Comparison of ENCODE assay signal across 9 mouse cellular contexts in genomic region chr8:8623486-8623885, GRCm38 (mm10). TPM values are rescaled to one million over a fixed set of nuclear protein-coding genes. Genes with fewer than 3 reads are reported as not detected.
DNase-seq lines count a peak whose midpoint lies in the region; ATAC-seq and TF ChIP-seq lines count a peak whose summit lies in the region.
"Had no signal": no experiment of that assay in that cellular context is flagged by ENCODE, and none has a peak within 500 bp of the region (broad histone marks: within the 10 kb centered on the region; RNA-seq: fewer than 3 reads in every experiment).

No protein-coding gene starts in this region.

- no peak for TF ChIP-seq CTCF in lung, adult 2 months (IDR thresholded peaks at IDR 0.05; ENCODE audit: insufficient read depth, low read length)
- TF ChIP-seq CTCF in kidney, adult 2 months (conservative IDR thresholded peaks at IDR 0.05; ENCODE audit: insufficient read depth, insufficient read length, low read depth, low read length): no peak

- peaks cover 10% of the 10 kb centered on the region for H3K4me1 ChIP-seq in lung, adult 2 months (ENCODE audit: control insufficient read depth, insufficient read depth, low read length)
- no peaks in the 10 kb centered on the region for H3K4me1 ChIP-seq in kidney, adult 2 months (ENCODE audit: control insufficient read depth, insufficient read depth, low read length)

- no peak for ATAC-seq in monocyte, adult 5-6 weeks (replicated peaks; ENCODE audit: insufficient number of reproducible peaks, low FRiP score, low TSS enrichment, poor library complexity, severe bottlenecking)

- no peaks in the 10 kb centered on the region; the same call in 1 of the 2 replicates for H3K36me3 ChIP-seq in kidney, adult 2 months (ENCODE audit: control insufficient read depth, insufficient read depth, low read length)

- 29% methylated on average over 8 of the region's 8 CpGs for WGBS in lung, adult 2 months
- 51% methylated on average over 8 of the region's 8 CpGs for WGBS in kidney, adult 2 months

- H3K27me3 ChIP-seq in kidney, adult 2 months (replicated peaks; ENCODE audit: control insufficient read depth, insufficient read depth, low read length): no peaks in the 10 kb centered on the region

- H3K4me3 ChIP-seq in lung, adult 2 months (replicated peaks; ENCODE audit: extremely low read depth, low read depth, low read length): no peak overlapping the region
- H3K4me3 ChIP-seq in kidney, adult 2 months (ENCODE audit: insufficient read depth, low read depth, low read length): no peak overlapping the region

- DNase-seq in cerebellum, postnatal 10 days: peak; percentile 59 to 62
- no peak for DNase-seq in cerebellum, adult 8-10 months
- DNase-seq in lung, adult 18-20 months: peak; percentile 19 to 53
- DNase-seq in lung, adult 2 months: no peak
- DNase-seq in kidney, adult 2 months: peak; percentile 72
- DNase-seq in lung, postnatal 36 days: peak; percentile 73
- DNase-seq in embryo, embryonic 10.5 days (ENCODE audit: low spot score): no peak

- no peak for TF ChIP-seq POLR2A in lung, adult 2 months (IDR thresholded peaks at IDR 0.05; ENCODE audit: borderline replicate concordance, extremely low read depth, low read depth, low read length)
- TF ChIP-seq POLR2A in kidney, adult 2 months (IDR thresholded peaks at IDR 0.05; ENCODE audit: low read depth, low read length): no peak

- H3K27ac ChIP-seq in kidney, adult 2 months (ENCODE audit: insufficient read depth, low read depth, low read length): no peak overlapping the region
- H3K27ac ChIP-seq: liver, embryonic 14.5 days had no signal

RNA-seq across cellular contexts. Expression of gene Efnb2, which starts 37.6 kb away (rescaled TPM):
- 161 and 250 TPM in 2 replicates for polyA plus RNA-seq in lung, adult 2 months (2012; rRNA removed)
- 31.8 and 44.8 TPM in 2 replicates for polyA plus RNA-seq in kidney, adult 2 months (2012; rRNA removed)
- total RNA-seq in monocyte, adult 5-6 weeks (2017): 0.19 to 7.5 TPM (median 0.39 TPM) in 3 replicates

Comparison
In these comparisons a context has a peak if more than half of its experiments do, and no peak if none do; other contexts are left out.
1. DNase-seq: peak in cerebellum, postnatal 10 days (2 of 2), lung, adult 18-20 months (2 of 2), kidney, adult 2 months (single experiment) and lung, postnatal 36 days (single experiment); none in cerebellum, adult 8-10 months (single experiment), lung, adult 2 months (single experiment) and embryo, embryonic 10.5 days (single experiment).